Mouse (Mus musculus) liver, embryonic 11.5 days (tissue): ENCODE results near the gene Lingo1. TPM values are rescaled to one million over a fixed set of nuclear protein-coding genes. Genes with fewer than 3 reads are reported as not detected.

Source experiments
- ATAC-seq: fragments of 200-750 bp; cut with Nextera tagmentation; replicated peaks from 2 replicates; pipeline ENCODE4 v1.8.0; 2017; ENCODE audit warnings: moderate number of reproducible peaks, mild to moderate bottlenecking, moderate TSS enrichment, moderate library complexity; ENCODE audit not compliant: low FRiP score
- DNase-seq: peaks from one replicate; pipeline ENCODE4 v3.0.0-alpha.2; 2017; ENCODE audit warnings: low spot score
- H3K27ac ChIP-seq: fragments of 300-500 bp; sonication (generic); 2 replicates; pipeline ENCODE4 v1.5.1; 2014; ENCODE audit warnings: mild to moderate bottlenecking, low read depth, low read length, control low read depth
- H3K27me3 ChIP-seq: fragments of 300-500 bp; sonication (generic); replicated peaks from 2 replicates; pipeline ENCODE4 v1.6.1; 2014; ENCODE audit warnings: low read length, mixed read lengths; ENCODE audit not compliant: control insufficient read depth, insufficient read depth
- H3K36me3 ChIP-seq: fragments of 300-500 bp; sonication (generic); 2 replicates; pipeline ENCODE4 v1.6.1; 2014; ENCODE audit warnings: mild to moderate bottlenecking, low read length, moderate library complexity, mixed read lengths; ENCODE audit not compliant: control insufficient read depth, insufficient read depth
- H3K4me1 ChIP-seq: fragments of 300-500 bp; sonication (generic); replicated peaks from 2 replicates; pipeline ENCODE4 v1.6.1; 2014; ENCODE audit warnings: low read length, mixed read lengths; ENCODE audit not compliant: control insufficient read depth, insufficient read depth
- H3K4me2 ChIP-seq: fragments of 300-500 bp; sonication (generic); 2 replicates; pipeline ENCODE4 v1.6.1; 2014; ENCODE audit warnings: mild to moderate bottlenecking, control low read depth, moderate library complexity
- H3K4me3 ChIP-seq: fragments of 300-500 bp; sonication (generic); 2 replicates; pipeline ENCODE4 v1.5.1; 2014; ENCODE audit warnings: low read depth, low read length, control low read depth
- H3K9ac ChIP-seq: fragments of 300-500 bp; sonication (generic); 2 replicates; pipeline ENCODE4 v1.6.1; 2014; ENCODE audit warnings: low read depth, low read length, control low read depth
- H3K9me3 ChIP-seq: fragments of 300-500 bp; sonication (generic); 2 replicates; pipeline ENCODE4 v1.6.1; 2016; ENCODE audit warnings: low read length, inconsistent platforms, mixed read lengths; ENCODE audit not compliant: control insufficient read depth
- WGBS: fragments of 180-500 bp; shearing (Covaris S2); extraction: QIAGEN DNeasy Blood & Tissue Kit; methylation state at CpG from one replicate; pipeline ENCODE4 v1.1.7; 2014; 5-methylcytosine and 5-hydroxymethylcytosine counted together
- polyA plus RNA-seq: library from polyadenylated mRNA; unstranded; fragments of >200 nt; fragmentation: Nextera tagmentation; extraction: Ambion mirVana; gene quantifications from 2 replicates; pipeline ENCODE4 v1.2.1, GENCODE M21; 2014

Gene Lingo1
- polyA plus RNA-seq, 1 experiment from 2014 or later: 2.6 TPM

- ATAC-seq (no peak), DNase-seq (no peak)
- Histone ChIP-seq H3K27me3 (no peaks in the 10 kb centered on the region; the same call in 1 of the 2 replicates), H3K4me3 (no peak overlapping the region), H3K9me3 (no peaks in the 10 kb centered on the region), H3K4me2 (no peak overlapping the region), H3K36me3 (no peaks in the 10 kb centered on the region), H3K4me1 (no peaks in the 10 kb centered on the region), H3K27ac (no peak overlapping the region), H3K9ac (no peak overlapping the region)
- WGBS: 63% methylated on average over 5 of the region's 5 CpGs
Measured at GRCm38 (mm10) chr9:56589762-56590161, 206.5 kb downstream of the Lingo1 start.

GRCm38 (mm10) chr9:56584043-56584424, 212.2 kb downstream of the Lingo1 start:
- no peak overlapping the region for H3K9ac ChIP-seq
- 75% methylated on average over 7 of the region's 7 CpGs for WGBS
- no peak overlapping the region for H3K4me2 ChIP-seq
- no peaks in the 10 kb centered on the region; the same call in 1 of the 2 replicates for H3K4me1 ChIP-seq
- H3K27ac ChIP-seq: no peak overlapping the region
- no peaks in the 10 kb centered on the region; the same call in 1 of the 2 replicates for H3K27me3 ChIP-seq
- H3K36me3 ChIP-seq: no peaks in the 10 kb centered on the region
- no peak overlapping the region for H3K4me3 ChIP-seq
- no peaks in the 10 kb centered on the region for H3K9me3 ChIP-seq
- ATAC-seq (no peak), DNase-seq (no peak)

- no peak overlapping the region for H3K27ac ChIP-seq
- no peaks in the 10 kb centered on the region for H3K36me3 ChIP-seq
- no peak for DNase-seq
- ATAC-seq: no peak
- no peak overlapping the region for H3K9ac ChIP-seq
- no peaks in the 10 kb centered on the region; the same call in 1 of the 2 replicates for H3K4me1 ChIP-seq
- no peak overlapping the region for H3K4me2 ChIP-seq
- 69% methylated on average over 11 of the region's 11 CpGs for WGBS
- H3K4me3 ChIP-seq: no peak overlapping the region
- no peaks in the 10 kb centered on the region for H3K9me3 ChIP-seq
- H3K27me3 ChIP-seq: no peaks in the 10 kb centered on the region; the same call in 1 of the 2 replicates
Measured at GRCm38 (mm10) chr9:56583139-56584042, 212.9 kb downstream of the Lingo1 start.

- no peaks in the 10 kb centered on the region; the same call in 1 of the 2 replicates for H3K27me3 ChIP-seq
- WGBS: 43% methylated on average over 8 of the region's 8 CpGs
- no peak overlapping the region for H3K4me2 ChIP-seq
- H3K9ac ChIP-seq: no peak overlapping the region
- H3K27ac ChIP-seq: no peak overlapping the region
- DNase-seq (no peak), ATAC-seq (no peak)
- no peak overlapping the region for H3K4me3 ChIP-seq
- no peaks in the 10 kb centered on the region; the same call in 1 of the 2 replicates for H3K4me1 ChIP-seq
- no peaks in the 10 kb centered on the region for H3K9me3 ChIP-seq
- H3K36me3 ChIP-seq: no peaks in the 10 kb centered on the region
Measured at GRCm38 (mm10) chr9:56582628-56583027, 213.6 kb downstream of the Lingo1 start.

- no peak for ATAC-seq
- no peaks in the 10 kb centered on the region for H3K9me3 ChIP-seq
- WGBS: 61% methylated on average over 3 of the region's 3 CpGs
- H3K36me3 ChIP-seq: no peaks in the 10 kb centered on the region
- H3K9ac ChIP-seq: no peak overlapping the region
- DNase-seq: no peak
- H3K27ac ChIP-seq: no peak overlapping the region
- no peaks in the 10 kb centered on the region; the same call in 1 of the 2 replicates for H3K27me3 ChIP-seq
- no peak overlapping the region for H3K4me2 ChIP-seq
- no peaks in the 10 kb centered on the region; the same call in 1 of the 2 replicates for H3K4me1 ChIP-seq
- no peak overlapping the region for H3K4me3 ChIP-seq
Measured at GRCm38 (mm10) chr9:56581700-56582099, 214.6 kb downstream of the Lingo1 start.

GRCm38 (mm10) chr9:56581016-56581415, 215.3 kb downstream of the Lingo1 start:
- Histone ChIP-seq H3K4me3 (no peak overlapping the region), H3K27ac (no peak overlapping the region), H3K4me1 (no peaks in the 10 kb centered on the region; the same call in 1 of the 2 replicates), H3K4me2 (no peak overlapping the region), H3K9ac (no peak overlapping the region), H3K9me3 (no peaks in the 10 kb centered on the region), H3K27me3 (no peaks in the 10 kb centered on the region; the same call in 1 of the 2 replicates), H3K36me3 (no peaks in the 10 kb centered on the region)
- no peak for DNase-seq
- 59% methylated on average over 8 of the region's 8 CpGs for WGBS
- no peak for ATAC-seq

- Histone ChIP-seq H3K9me3 (no peaks in the 10 kb centered on the region), H3K36me3 (no peaks in the 10 kb centered on the region), H3K9ac (no peak overlapping the region), H3K27ac (no peak overlapping the region), H3K4me2 (no peak overlapping the region), H3K27me3 (no peaks in the 10 kb centered on the region; the same call in 1 of the 2 replicates), H3K4me1 (no peaks in the 10 kb centered on the region; the same call in 1 of the 2 replicates), H3K4me3 (no peak overlapping the region)
- no peak for ATAC-seq
- DNase-seq: no peak
- 23% methylated on average over 4 of the region's 4 CpGs for WGBS
Measured at GRCm38 (mm10) chr9:56580101-56580500, 216.2 kb downstream of the Lingo1 start.

- 68% methylated on average over 11 of the region's 11 CpGs for WGBS
- no peaks in the 10 kb centered on the region; the same call in 1 of the 2 replicates for H3K27me3 ChIP-seq
- ATAC-seq: no peak
Measured at GRCm38 (mm10) chr9:56577405-56577804, 218.9 kb downstream of the Lingo1 start.

More at GRCm38 (mm10) chr9:56577405-56577804, 218.9 kb downstream of the Lingo1 start:
- no peak for DNase-seq
- no peaks in the 10 kb centered on the region for H3K4me1 ChIP-seq
- H3K4me2 ChIP-seq: no peak overlapping the region
- no peak overlapping the region for H3K9ac ChIP-seq
- H3K36me3 ChIP-seq: no peaks in the 10 kb centered on the region
- no peak overlapping the region for H3K4me3 ChIP-seq
- H3K27ac ChIP-seq: no peak overlapping the region
- H3K9me3 ChIP-seq: no peaks in the 10 kb centered on the region
